Mouse (Mus musculus) MEL (cell line): ENCODE results near the gene Mecom. TPM values are rescaled to one million over a fixed set of nuclear protein-coding genes. Genes with fewer than 3 reads are reported as not detected.

ENCODE experiments used
- DNase-seq: peaks from one replicate; pipeline ENCODE4 v3.0.0; 2011; ENCODE audit warnings: low read depth, low spot score
- H3K27ac ChIP-seq: 2 replicates; pipeline ENCODE4 v1.5.1; 2012; ENCODE audit warnings: low read depth, mild to moderate bottlenecking, control low read depth, low read length, moderate library complexity; ENCODE audit not compliant: control insufficient read depth
- H3K27me3 ChIP-seq, 2 experiments: fragments of 150-350 bp in 1 of 2; sonication (generic) in 1 of 2; 2 replicates each; pipeline ENCODE4 v1.6.1; 2012; ENCODE audit warnings: low read length in 2 of 2, mild to moderate bottlenecking in 2 of 2, improper control_type of control experiment in 1 of 2, moderate library complexity in 1 of 2; ENCODE audit not compliant: insufficient read depth in 2 of 2, control insufficient read depth in 1 of 2
- H3K36me3 ChIP-seq, 2 experiments: 2 replicates each; pipeline ENCODE4 v1.6.1; 2012 to 2014; ENCODE audit warnings: low read length in 2 of 2, improper control_type of control experiment in 1 of 2, inconsistent platforms in 1 of 2, mild to moderate bottlenecking in 1 of 2; ENCODE audit not compliant: insufficient read depth in 2 of 2, control insufficient read depth in 1 of 2
- H3K4me1 ChIP-seq, 2 experiments: fragments of 150-350 bp in 1 of 2; sonication (generic) in 1 of 2; 2 replicates each; pipeline ENCODE4 v1.6.1; 2012; ENCODE audit warnings: low read length in 2 of 2, improper control_type of control experiment in 1 of 2, mild to moderate bottlenecking in 1 of 2; ENCODE audit not compliant: insufficient read depth in 2 of 2, control insufficient read depth in 1 of 2
- H3K4me3 ChIP-seq, 2 experiments: fragments of 150-350 bp in 1 of 2; sonication (generic) in 1 of 2; 2 replicates each; pipeline ENCODE4 v1.5.1; 2012; ENCODE audit warnings: low read depth in 2 of 2, low read length in 2 of 2, mild to moderate bottlenecking in 2 of 2, moderate library complexity in 2 of 2, control low read depth in 1 of 2, improper control_type of control experiment in 1 of 2; ENCODE audit not compliant: control insufficient read depth in 1 of 2, insufficient read depth in 1 of 2
- H3K79me2 ChIP-seq: 2 replicates; pipeline ENCODE4 v1.6.1; 2012; ENCODE audit warnings: mild to moderate bottlenecking, low read length, moderate library complexity; ENCODE audit not compliant: control insufficient read depth, poor library complexity, insufficient read depth
- H3K9ac ChIP-seq: 2 replicates; pipeline ENCODE4 v1.6.1; 2012; ENCODE audit warnings: low read depth, mild to moderate bottlenecking, control low read depth, low read length, moderate library complexity; ENCODE audit not compliant: control insufficient read depth, poor library complexity, severe bottlenecking
- H3K9me3 ChIP-seq: fragments of 150-350 bp; sonication (generic); replicated peaks from 2 replicates; pipeline ENCODE4 v1.6.1; 2012; ENCODE audit warnings: mild to moderate bottlenecking, low read length, improper control_type of control experiment, moderate library complexity; ENCODE audit not compliant: insufficient read depth
- BHLHE40 ChIP-seq: IDR thresholded peaks from 2 replicates; pipeline ENCODE4 v1.6.1; 2012; ENCODE audit warnings: low read depth, mild to moderate bottlenecking, inconsistent platforms, low read length, improper control_type of control experiment, borderline replicate concordance
- CHD1 ChIP-seq: IDR thresholded peaks from 2 replicates; pipeline ENCODE4 v1.6.1; 2012; ENCODE audit warnings: low read depth, mild to moderate bottlenecking, inconsistent platforms, low read length, improper control_type of control experiment
- CHD2 ChIP-seq: IDR thresholded peaks from 2 replicates; pipeline ENCODE4 v1.6.1; 2011; ENCODE audit warnings: low read length, improper control_type of control experiment
- CTCF ChIP-seq, 3 experiments: IDR thresholded peaks in 2 of 3; conservative IDR thresholded peaks in 1 of 3; 2 replicates each; pipeline ENCODE4 v1.5.1; 2011 to 2012; ENCODE audit warnings: low read length in 3 of 3, low read depth in 2 of 3, mild to moderate bottlenecking in 2 of 3, improper control_type of control experiment in 1 of 3, inconsistent platforms in 1 of 3, mixed read lengths in 1 of 3, moderate library complexity in 1 of 3; ENCODE audit not compliant: control insufficient read depth in 1 of 3, insufficient read depth in 1 of 3, poor library complexity in 1 of 3, severe bottlenecking in 1 of 3
- ELF1 ChIP-seq: IDR thresholded peaks from 2 replicates; pipeline ENCODE4 v1.6.1; 2014; ENCODE audit warnings: low read depth, mild to moderate bottlenecking, inconsistent platforms, low read length, improper control_type of control experiment, moderate library complexity
- ETS1 ChIP-seq: IDR thresholded peaks from 2 replicates; pipeline ENCODE4 v1.6.1; 2012; ENCODE audit warnings: low read depth, mild to moderate bottlenecking, inconsistent platforms, low read length, improper control_type of control experiment, moderate library complexity
- GATA1 ChIP-seq: IDR thresholded peaks from 2 replicates; pipeline ENCODE4 v1.6.1; 2011; ENCODE audit warnings: low read depth, low read length, improper control_type of control experiment
- HCFC1 ChIP-seq: IDR thresholded peaks from 2 replicates; pipeline ENCODE4 v1.6.1; 2012; ENCODE audit warnings: low read depth, mild to moderate bottlenecking, inconsistent platforms, low read length, improper control_type of control experiment, moderate library complexity
- JUND ChIP-seq: IDR thresholded peaks from 2 replicates; pipeline ENCODE4 v1.6.1; 2011; ENCODE audit warnings: low read depth, mild to moderate bottlenecking, improper control_type of control experiment, low read length
- MAFK ChIP-seq: IDR thresholded peaks from 2 replicates; pipeline ENCODE4 v1.6.1; 2011; ENCODE audit warnings: low read depth, mild to moderate bottlenecking, low read length, improper control_type of control experiment, borderline replicate concordance
- MAX ChIP-seq: IDR thresholded peaks from 2 replicates; pipeline ENCODE4 v1.6.1; 2011; ENCODE audit warnings: low read length, improper control_type of control experiment
- MXI1 ChIP-seq: IDR thresholded peaks from 2 replicates; pipeline ENCODE4 v1.6.1; 2011; ENCODE audit warnings: mild to moderate bottlenecking, low read depth, low read length, improper control_type of control experiment
- MYC ChIP-seq: IDR thresholded peaks from 2 replicates; pipeline ENCODE4 v1.6.1; 2011; ENCODE audit warnings: low read depth, mild to moderate bottlenecking, low read length, improper control_type of control experiment, moderate library complexity
- NELFE ChIP-seq: IDR thresholded peaks from 2 replicates; pipeline ENCODE4 v1.6.1; 2011; ENCODE audit warnings: low read depth, low read length, improper control_type of control experiment
- NRF1 ChIP-seq: IDR thresholded peaks from 2 replicates; pipeline ENCODE4 v1.6.1; 2014; ENCODE audit warnings: low read depth, mild to moderate bottlenecking, inconsistent platforms, low read length, improper control_type of control experiment, moderate library complexity; ENCODE audit not compliant: poor library complexity, insufficient read depth, severe bottlenecking
- POLR2A ChIP-seq, 2 experiments: IDR thresholded peaks; 2 replicates each; pipeline ENCODE4 v1.6.1; 2011 to 2012; ENCODE audit warnings: low read length in 2 of 2, mild to moderate bottlenecking in 2 of 2, control low read depth in 1 of 2, improper control_type of control experiment in 1 of 2, low read depth in 1 of 2, moderate library complexity in 1 of 2; ENCODE audit not compliant: control insufficient read depth in 1 of 2, insufficient read depth in 1 of 2, poor library complexity in 1 of 2
- POLR2AphosphoS2 ChIP-seq: IDR thresholded peaks from 2 replicates; pipeline ENCODE4 v1.6.1; 2011; ENCODE audit warnings: low read length, improper control_type of control experiment
- RAD21 ChIP-seq: IDR thresholded peaks from 2 replicates; pipeline ENCODE4 v1.6.1; 2011; ENCODE audit warnings: mild to moderate bottlenecking, low read depth, low read length, improper control_type of control experiment
- TCF12 ChIP-seq: IDR thresholded peaks from 2 replicates; pipeline ENCODE4 v1.6.1; 2014; ENCODE audit warnings: low read depth, mild to moderate bottlenecking, inconsistent platforms, low read length, improper control_type of control experiment, moderate library complexity
- UBTF ChIP-seq: IDR thresholded peaks from 2 replicates; pipeline ENCODE4 v1.6.1; 2012; ENCODE audit warnings: low read depth, mild to moderate bottlenecking, inconsistent platforms, low read length, improper control_type of control experiment, moderate library complexity, borderline replicate concordance; ENCODE audit not compliant: insufficient read depth
- USF1 ChIP-seq: IDR thresholded peaks from 2 replicates; pipeline ENCODE4 v1.6.1; 2014; ENCODE audit warnings: low read depth, mild to moderate bottlenecking, inconsistent platforms, low read length, improper control_type of control experiment, moderate library complexity
- USF2 ChIP-seq, 2 experiments: IDR thresholded peaks; 2 replicates each; pipeline ENCODE4 v1.6.1; 2011 to 2012; ENCODE audit warnings: improper control_type of control experiment in 2 of 2, low read length in 2 of 2, borderline replicate concordance in 1 of 2, inconsistent platforms in 1 of 2, low read depth in 1 of 2, mild to moderate bottlenecking in 1 of 2; ENCODE audit not compliant: insufficient read depth in 1 of 2
- ZKSCAN1 ChIP-seq: IDR thresholded peaks from 2 replicates; pipeline ENCODE4 v1.6.1; 2012; ENCODE audit warnings: low read depth, mild to moderate bottlenecking, inconsistent platforms, low read length, improper control_type of control experiment, moderate library complexity
- ZMIZ1 ChIP-seq: IDR thresholded peaks from 2 replicates; pipeline ENCODE4 v1.6.1; 2012; ENCODE audit warnings: low read depth, mild to moderate bottlenecking, inconsistent platforms, low read length, improper control_type of control experiment, moderate library complexity
- polyA plus RNA-seq, 2 experiments: library from polyadenylated mRNA; stranded (reverse) in 1 of 2; unstranded in 1 of 2; fragments of >175 nt in 1 of 2; fragments of >200 nt in 1 of 2; gene quantifications; 2 replicates each; pipeline versions ENCODE4 v1.2.1 to v1.2.4; 2012; ENCODE audit warnings: low replicate concordance in 2 of 2, low read depth in 1 of 2; ENCODE audit not compliant: insufficient read length in 2 of 2, insufficient read depth in 1 of 2, missing spikeins in 1 of 2
- total RNA-seq: library from RNA; depleted of rRNA; stranded (reverse); fragments of 300-350 nt; gene quantifications from 2 replicates; pipeline ENCODE4 v1.2.3, GENCODE M21; 2012

The Mecom gene
- total and polyA plus RNA-seq, 3 experiments = 0.04 TPM; not detected in 2

- Histone ChIP-seq H3K27me3 (no peaks in the 10 kb centered on the region), H3K4me3 (no peak overlapping the region), H3K79me2 (no peaks in the 10 kb centered on the region), H3K4me1 (no peaks in the 10 kb centered on the region), H3K27ac (no peak overlapping the region), H3K9ac (no peak overlapping the region), H3K36me3 (no peaks in the 10 kb centered on the region), H3K9me3 (no peaks in the 10 kb centered on the region)
- DNase-seq = no peak
- TF ChIP-seq ETS1 (no peak), GATA1 (no peak), ZKSCAN1 (no peak), UBTF (no peak), USF2 (IDR thresholded peaks at IDR 0.05; ENCODE audit: borderline replicate concordance in 1 of 2, insufficient read depth in 1 of 2, low read depth in 1 of 2, low read length in 2 of 2) (no peak), BHLHE40 (no peak), MAFK (no peak), CHD2 (no peak), CTCF (IDR thresholded peaks at IDR 0.05 in 2 of 3, conservative IDR thresholded peaks at IDR 0.05 in 1 of 3; ENCODE audit: control insufficient read depth in 1 of 3, insufficient read depth in 1 of 3, low read depth in 2 of 3, low read length in 3 of 3, poor library complexity in 1 of 3, severe bottlenecking in 1 of 3) (no peak), RAD21 (no peak), CHD1 (no peak)
These were observed 334.2 kb downstream of the Mecom start for GRCm38 (mm10) chr3:30213540-30214170.

DNA sequence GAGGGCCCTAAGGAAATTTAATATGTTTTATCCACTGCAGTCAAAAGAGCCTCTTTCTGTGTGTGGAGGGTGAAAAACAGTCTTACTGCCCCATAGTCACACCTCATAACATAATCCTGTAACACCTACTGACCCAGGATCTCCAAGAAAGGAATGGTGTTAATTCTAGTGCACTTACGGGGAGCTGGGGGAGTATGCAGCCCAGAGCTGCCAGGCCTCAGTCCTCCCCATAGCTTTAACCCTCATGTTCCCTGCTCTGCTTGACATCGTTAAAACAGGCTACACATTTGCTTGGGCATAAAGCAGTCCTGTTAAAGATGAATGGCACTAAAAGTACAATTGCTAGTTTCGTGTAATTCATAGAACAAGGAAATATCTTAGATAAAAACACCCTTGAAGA, 335.0 kb downstream of the Mecom start:
- H3K9ac ChIP-seq = no peak overlapping the region
- TF ChIP-seq JUND (no peak), ELF1 (no peak), ZKSCAN1 (no peak), USF2 (IDR thresholded peaks at IDR 0.05; ENCODE audit: borderline replicate concordance in 1 of 2, insufficient read depth in 1 of 2, low read depth in 1 of 2, low read length in 2 of 2) (no peak), NELFE (no peak), TCF12 (no peak), MYC (no peak), NRF1 (no peak), ETS1 (no peak), CTCF (IDR thresholded peaks at IDR 0.05 in 2 of 3, conservative IDR thresholded peaks at IDR 0.05 in 1 of 3; ENCODE audit: control insufficient read depth in 1 of 3, insufficient read depth in 1 of 3, low read depth in 2 of 3, low read length in 3 of 3, poor library complexity in 1 of 3, severe bottlenecking in 1 of 3) (no peak), POLR2A (IDR thresholded peaks at IDR 0.05; ENCODE audit: control insufficient read depth in 1 of 2, insufficient read depth in 1 of 2, low read depth in 1 of 2, low read length in 2 of 2, poor library complexity in 1 of 2) (no peak), MAFK (no peak), ZMIZ1 (no peak), GATA1 (no peak), USF1 (no peak), MXI1 (no peak), CHD1 (no peak), MAX (no peak), HCFC1 (no peak), POLR2AphosphoS2 (no peak)
- no peak overlapping the region for H3K27ac ChIP-seq
- H3K4me3 ChIP-seq = no peak overlapping the region
- no peaks in the 10 kb centered on the region for H3K27me3 ChIP-seq
- no peaks in the 10 kb centered on the region for H3K79me2 ChIP-seq
- no peaks in the 10 kb centered on the region for H3K4me1 ChIP-seq
- no peaks in the 10 kb centered on the region for H3K9me3 ChIP-seq
- no peaks in the 10 kb centered on the region for H3K36me3 ChIP-seq
- no peak for DNase-seq
